Mouse (Mus musculus): ENCODE results near the gene Prrt1. TPM values are rescaled to one million over a fixed set of nuclear protein-coding genes. Genes with fewer than 3 reads are reported as not detected.

The Prrt1 gene
- total and polyA plus RNA-seq, 3 experiments = not detected

DNA sequence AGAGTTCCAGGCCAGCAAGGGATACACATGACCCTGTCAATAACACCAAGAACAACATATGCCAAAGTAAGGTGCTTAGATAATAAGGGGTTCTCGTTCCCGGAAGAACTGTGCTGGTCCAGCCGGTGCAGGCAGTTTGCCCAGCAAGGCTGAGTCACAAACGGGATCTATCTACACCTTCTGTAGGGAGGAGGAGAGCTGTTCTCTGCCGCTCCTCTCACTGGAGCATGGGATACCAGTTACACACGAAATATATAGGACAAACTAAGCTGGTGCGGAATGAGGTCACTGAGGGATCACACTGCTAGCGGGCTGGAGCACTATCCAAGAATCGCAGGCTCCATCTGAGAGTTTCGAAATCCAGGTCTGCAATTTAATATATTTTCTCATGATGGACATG lies 14.6 kb downstream of the Prrt1 start:
- H3K36me3 ChIP-seq (replicated peaks in 1 of 2; ENCODE audit: control insufficient read depth in 1 of 2, insufficient read depth in 1 of 2, low read length in 1 of 2) = peaks cover 0 to 16% of the 10 kb centered on the region in 2 experiments
- peaks cover 9% of the 10 kb centered on the region for H3K9me3 ChIP-seq (replicated peaks; ENCODE audit: low read length)
- H3K4me3 ChIP-seq (replicated peaks in 1 of 3; ENCODE audit: low read depth in 2 of 3, low read length in 2 of 3, poor library complexity in 1 of 3) = no peak overlapping the region
- no peak overlapping the region for H3K4me2 ChIP-seq (ENCODE audit: insufficient read depth, low read depth, poor library complexity, severe bottlenecking)
- 0 out of 2 replicates have a peak, but pooled peaks have one; percentile 6 for TF ChIP-seq MEF2A (IDR thresholded peaks at IDR 0.05; ENCODE audit: borderline replicate concordance, low read depth, low read length)
- TF ChIP-seq E2F4 (IDR thresholded peaks at IDR 0.05; ENCODE audit: insufficient replicate concordance, low read depth, low read length) = no peak
- no peak for TF ChIP-seq BHLHE40 (IDR thresholded peaks at IDR 0.05; ENCODE audit: low read depth, low read length)
- peaks cover 10 to 43% of the 10 kb centered on the region in 2 experiments for H3K4me1 ChIP-seq (ENCODE audit: control insufficient read depth in 1 of 2, insufficient read depth in 2 of 2)
- H3K9ac ChIP-seq (ENCODE audit: insufficient read depth, low read depth) = no peak overlapping the region
- no peak for DNase-seq (ENCODE audit: extremely low read depth)
- in situ Hi-C loops (cut with MboI; ENCODE audit: low pct_ligation_motif_present, low pct_unique_long_range_greater_than_20kb, low sequenced_read_pairs) (no loop called here), dilution Hi-C loops (cut with MboI; ENCODE audit: extremely low pct_ligation_motif_present, extremely low pct_unique_long_range_greater_than_20kb, low sequenced_read_pairs) (no loop called here)
- H3K27ac ChIP-seq (ENCODE audit: insufficient read depth, low read depth) = no peak overlapping the region
- H3K79me2 ChIP-seq (replicated peaks; ENCODE audit: control insufficient read depth, extremely low read depth, insufficient read depth, poor library complexity, severe bottlenecking) = no peaks in the 10 kb centered on the region; the same call in 1 of the 2 replicates
- peaks cover 46% of the 10 kb centered on the region for H3K27me3 ChIP-seq (replicated peaks)

GRCm38 (mm10) chr17:34644608-34645007 lies 15.3 kb downstream of the Prrt1 start, which contains the start of gene Fkbpl:
Gene Fkbpl (plus strand): TSS chr17:34644764.
- Histone ChIP-seq H3K4me1 (ENCODE audit: control insufficient read depth in 1 of 2, insufficient read depth in 2 of 2) (peaks cover 14 to 50% of the 10 kb centered on the region in 2 experiments), H3K79me2 (replicated peaks; ENCODE audit: control insufficient read depth, extremely low read depth, insufficient read depth, poor library complexity, severe bottlenecking) (no peaks in the 10 kb centered on the region; the same call in 1 of the 2 replicates), H3K9me3 (replicated peaks; ENCODE audit: low read length) (peaks cover 2% of the 10 kb centered on the region), H3K4me2 (ENCODE audit: insufficient read depth, low read depth, poor library complexity, severe bottlenecking) (peak within 1 kb of the TSS; percentile 86), H3K27ac (ENCODE audit: insufficient read depth, low read depth) (peak within 1 kb of the TSS; percentile 48; the same call in 1 of the 2 replicates), H3K4me3 (replicated peaks in 1 of 3; ENCODE audit: low read depth in 2 of 3, low read length in 2 of 3, poor library complexity in 1 of 3) (peak within 1 kb of the TSS; percentile 65 to 80 (median 76)), H3K36me3 (replicated peaks in 1 of 2; ENCODE audit: control insufficient read depth in 1 of 2, insufficient read depth in 1 of 2, low read length in 1 of 2) (peaks cover 1 to 22% of the 10 kb centered on the region in 2 experiments), H3K9ac (ENCODE audit: insufficient read depth, low read depth) (peak within 1 kb of the TSS; percentile 94), H3K27me3 (replicated peaks) (peaks cover 42% of the 10 kb centered on the region)
- in situ Hi-C loops (cut with MboI; ENCODE audit: low pct_ligation_motif_present, low pct_unique_long_range_greater_than_20kb, low sequenced_read_pairs) = no loop called here
- peak; percentile 98 for DNase-seq (ENCODE audit: extremely low read depth)
- dilution Hi-C loops (cut with MboI; ENCODE audit: extremely low pct_ligation_motif_present, extremely low pct_unique_long_range_greater_than_20kb, low sequenced_read_pairs) = no loop called here
- TF ChIP-seq JUN (IDR thresholded peaks at IDR 0.05; ENCODE audit: insufficient read depth, low read depth, low read length) (peak; percentile 15; the same call in 1 of the 2 replicates), CHD2 (IDR thresholded peaks at IDR 0.05; ENCODE audit: low read length) (peak; percentile 59; the same call in 1 of the 2 replicates), HCFC1 (IDR thresholded peaks at IDR 0.05; ENCODE audit: low read depth, low read length) (peak; percentile 88), POLR2A (IDR thresholded peaks at IDR 0.05; ENCODE audit: low read depth, low read length) (peak; percentile 75), ZMIZ1 (IDR thresholded peaks at IDR 0.05; ENCODE audit: low read depth, low read length) (0 out of 2 replicates have a peak, but pooled peaks have one; percentile 14), KAT2A (IDR thresholded peaks at IDR 0.05; ENCODE audit: insufficient replicate concordance, low read length) (peak; percentile 68; the same call in 1 of the 2 replicates), USF1 (IDR thresholded peaks at IDR 0.05; ENCODE audit: low read depth, low read length) (no peak), PAX5 (IDR thresholded peaks at IDR 0.05; ENCODE audit: low read length) (no peak), SMC3 (IDR thresholded peaks at IDR 0.05; ENCODE audit: low read depth, low read length) (no peak), MXI1 (IDR thresholded peaks at IDR 0.05; ENCODE audit: low read depth, low read length) (peak; percentile 97), UBTF (IDR thresholded peaks at IDR 0.05; ENCODE audit: low read depth, low read length) (no peak), USF2 (conservative IDR thresholded peaks at IDR 0.05; ENCODE audit: low read depth, low read length) (no peak), SIN3A (IDR thresholded peaks at IDR 0.05; ENCODE audit: low read length) (peak; percentile 99), TCF12 (IDR thresholded peaks at IDR 0.05; ENCODE audit: low read depth, low read length) (peak; percentile 39; the same call in 1 of the 2 replicates), IRF4 (IDR thresholded peaks at IDR 0.05; ENCODE audit: low read depth, low read length) (no peak), ELF1 (IDR thresholded peaks at IDR 0.05; ENCODE audit: low read depth, low read length) (peak; percentile 81), GABPA (IDR thresholded peaks at IDR 0.05; ENCODE audit: insufficient replicate concordance, low read depth, low read length) (no peak), TBP (conservative IDR thresholded peaks at IDR 0.05; ENCODE audit: low read depth, low read length) (0 out of 2 replicates have a peak, but pooled peaks have one; percentile 61), ZKSCAN1 (IDR thresholded peaks at IDR 0.05; ENCODE audit: borderline replicate concordance, low read depth, low read length) (no peak), MEF2A (IDR thresholded peaks at IDR 0.05; ENCODE audit: borderline replicate concordance, low read depth, low read length) (peak; percentile 61; the same call in 1 of the 2 replicates), RCOR1 (conservative IDR thresholded peaks at IDR 0.05; ENCODE audit: low read depth, low read length) (no peak), ZNF384 (IDR thresholded peaks at IDR 0.05; ENCODE audit: low read depth, low read length) (no peak)
